Mouse (Mus musculus): ENCODE measurements around the gene Rbfox1. TPM values are rescaled to one million over a fixed set of nuclear protein-coding genes. Genes with fewer than 3 reads are reported as not detected.

Gene Rbfox1
- polyA plus RNA-seq, 1 experiment from 2014 or later, result 3.9 TPM

- 57% methylated on average over 3 of the region's 3 CpGs for WGBS
- Histone ChIP-seq H3K9ac (ENCODE audit: low read depth, low read length) (no peak overlapping the region), H3K4me2 (ENCODE audit: low read depth, low read length) (no peak overlapping the region), H3K9me3 (ENCODE audit: control insufficient read depth, low read length) (no peaks in the 10 kb centered on the region), H3K4me3 (ENCODE audit: low read length) (no peak overlapping the region), H3K36me3 (ENCODE audit: control insufficient read depth, insufficient read depth, low read length) (no peaks in the 10 kb centered on the region), H3K27ac (ENCODE audit: low read length) (no peak overlapping the region), H3K4me1 (ENCODE audit: control insufficient read depth, insufficient read depth, low read length) (no peaks in the 10 kb centered on the region), H3K27me3 (replicated peaks; ENCODE audit: control insufficient read depth, insufficient read depth, low read length) (no peaks in the 10 kb centered on the region)
- no peak for ATAC-seq
Observed at GRCm38 (mm10) chr16:6421623-6422145, 536.5 kb downstream of the Rbfox1 start.

- Histone ChIP-seq H3K27ac (ENCODE audit: low read length) (no peak overlapping the region), H3K9ac (ENCODE audit: low read depth, low read length) (no peak overlapping the region), H3K9me3 (ENCODE audit: control insufficient read depth, low read length) (no peaks in the 10 kb centered on the region), H3K4me2 (ENCODE audit: low read depth, low read length) (no peak overlapping the region), H3K27me3 (replicated peaks; ENCODE audit: control insufficient read depth, insufficient read depth, low read length) (no peaks in the 10 kb centered on the region), H3K36me3 (ENCODE audit: control insufficient read depth, insufficient read depth, low read length) (no peaks in the 10 kb centered on the region), H3K4me3 (ENCODE audit: low read length) (no peak overlapping the region), H3K4me1 (ENCODE audit: control insufficient read depth, insufficient read depth, low read length) (no peaks in the 10 kb centered on the region)
- 85% methylated on average over 4 of the region's 4 CpGs for WGBS
- ATAC-seq, result no peak
Observed at GRCm38 (mm10) chr16:6423878-6424409, 538.8 kb downstream of the Rbfox1 start.

GRCm38 (mm10) chr16:6424738-6425137, 539.6 kb downstream of the Rbfox1 start:
- H3K4me3 ChIP-seq (ENCODE audit: low read length), result no peak overlapping the region
- WGBS, result 71% methylated on average over 2 of the region's 2 CpGs
- no peak overlapping the region for H3K27ac ChIP-seq (ENCODE audit: low read length)
- no peak for ATAC-seq
- no peaks in the 10 kb centered on the region for H3K27me3 ChIP-seq (replicated peaks; ENCODE audit: control insufficient read depth, insufficient read depth, low read length)
- no peaks in the 10 kb centered on the region for H3K9me3 ChIP-seq (ENCODE audit: control insufficient read depth, low read length)
- H3K4me2 ChIP-seq (ENCODE audit: low read depth, low read length), result no peak overlapping the region
- no peaks in the 10 kb centered on the region for H3K4me1 ChIP-seq (ENCODE audit: control insufficient read depth, insufficient read depth, low read length)
- H3K36me3 ChIP-seq (ENCODE audit: control insufficient read depth, insufficient read depth, low read length), result no peaks in the 10 kb centered on the region
- no peak overlapping the region for H3K9ac ChIP-seq (ENCODE audit: low read depth, low read length)

GRCm38 (mm10) chr16:6427292-6428281, 542.4 kb downstream of the Rbfox1 start:
- Histone ChIP-seq H3K4me1 (ENCODE audit: control insufficient read depth, insufficient read depth, low read length) (no peaks in the 10 kb centered on the region), H3K9ac (ENCODE audit: low read depth, low read length) (no peak overlapping the region), H3K4me3 (ENCODE audit: low read length) (no peak overlapping the region), H3K36me3 (ENCODE audit: control insufficient read depth, insufficient read depth, low read length) (no peaks in the 10 kb centered on the region), H3K9me3 (ENCODE audit: control insufficient read depth, low read length) (no peaks in the 10 kb centered on the region), H3K4me2 (ENCODE audit: low read depth, low read length) (no peak overlapping the region), H3K27me3 (replicated peaks; ENCODE audit: control insufficient read depth, insufficient read depth, low read length) (no peaks in the 10 kb centered on the region), H3K27ac (ENCODE audit: low read length) (no peak overlapping the region)
- ATAC-seq, result no peak
- 73% methylated on average over 12 of the region's 12 CpGs for WGBS

- ATAC-seq, result no peak
- no peak overlapping the region for H3K9ac ChIP-seq (ENCODE audit: low read depth, low read length)
- no peaks in the 10 kb centered on the region for H3K4me1 ChIP-seq (ENCODE audit: control insufficient read depth, insufficient read depth, low read length)
- no peaks in the 10 kb centered on the region for H3K36me3 ChIP-seq (ENCODE audit: control insufficient read depth, insufficient read depth, low read length)
- no peaks in the 10 kb centered on the region for H3K27me3 ChIP-seq (replicated peaks; ENCODE audit: control insufficient read depth, insufficient read depth, low read length)
- H3K4me3 ChIP-seq (ENCODE audit: low read length), result no peak overlapping the region
- no peak overlapping the region for H3K4me2 ChIP-seq (ENCODE audit: low read depth, low read length)
- WGBS, result 83% methylated on average over 2 of the region's 2 CpGs
- no peak overlapping the region for H3K27ac ChIP-seq (ENCODE audit: low read length)
- H3K9me3 ChIP-seq (ENCODE audit: control insufficient read depth, low read length), result no peaks in the 10 kb centered on the region
Observed at GRCm38 (mm10) chr16:6430981-6431380, 545.8 kb downstream of the Rbfox1 start.

- WGBS, result 63% methylated on average over 2 of the region's 2 CpGs
- no peaks in the 10 kb centered on the region for H3K27me3 ChIP-seq (replicated peaks; ENCODE audit: control insufficient read depth, insufficient read depth, low read length)
- no peak for ATAC-seq
- no peaks in the 10 kb centered on the region for H3K4me1 ChIP-seq (ENCODE audit: control insufficient read depth, insufficient read depth, low read length)
- H3K27ac ChIP-seq (ENCODE audit: low read length), result no peak overlapping the region
- H3K9ac ChIP-seq (ENCODE audit: low read depth, low read length), result no peak overlapping the region
- no peaks in the 10 kb centered on the region for H3K9me3 ChIP-seq (ENCODE audit: control insufficient read depth, low read length)
- no peaks in the 10 kb centered on the region for H3K36me3 ChIP-seq (ENCODE audit: control insufficient read depth, insufficient read depth, low read length)
- no peak overlapping the region for H3K4me3 ChIP-seq (ENCODE audit: low read length)
- H3K4me2 ChIP-seq (ENCODE audit: low read depth, low read length), result no peak overlapping the region
Observed at GRCm38 (mm10) chr16:6436445-6436844, 551.3 kb downstream of the Rbfox1 start.

GRCm38 (mm10) chr16:6448250-6448649, 563.1 kb downstream of the Rbfox1 start:
- Histone ChIP-seq H3K36me3 (ENCODE audit: control insufficient read depth, insufficient read depth, low read length) (no peaks in the 10 kb centered on the region), H3K9ac (ENCODE audit: low read depth, low read length) (no peak overlapping the region), H3K27me3 (replicated peaks; ENCODE audit: control insufficient read depth, insufficient read depth, low read length) (no peaks in the 10 kb centered on the region), H3K27ac (ENCODE audit: low read length) (no peak overlapping the region), H3K4me3 (ENCODE audit: low read length) (no peak overlapping the region), H3K9me3 (ENCODE audit: control insufficient read depth, low read length) (no peaks in the 10 kb centered on the region), H3K4me1 (ENCODE audit: control insufficient read depth, insufficient read depth, low read length) (no peaks in the 10 kb centered on the region), H3K4me2 (ENCODE audit: low read depth, low read length) (no peak overlapping the region)
- 28% methylated on average over 5 of the region's 5 CpGs for WGBS
- ATAC-seq, result no peak

- Histone ChIP-seq H3K4me3 (ENCODE audit: low read length) (no peak overlapping the region), H3K27me3 (replicated peaks; ENCODE audit: control insufficient read depth, insufficient read depth, low read length) (no peaks in the 10 kb centered on the region), H3K36me3 (ENCODE audit: control insufficient read depth, insufficient read depth, low read length) (no peaks in the 10 kb centered on the region), H3K9me3 (ENCODE audit: control insufficient read depth, low read length) (no peaks in the 10 kb centered on the region), H3K27ac (ENCODE audit: low read length) (no peak overlapping the region), H3K9ac (ENCODE audit: low read depth, low read length) (no peak overlapping the region), H3K4me1 (ENCODE audit: control insufficient read depth, insufficient read depth, low read length) (no peaks in the 10 kb centered on the region), H3K4me2 (ENCODE audit: low read depth, low read length) (no peak overlapping the region)
- 71% methylated on average over 3 of the region's 3 CpGs for WGBS
- no peak for ATAC-seq
Observed at GRCm38 (mm10) chr16:6455349-6455748, 570.2 kb downstream of the Rbfox1 start.

- no peaks in the 10 kb centered on the region for H3K27me3 ChIP-seq (replicated peaks; ENCODE audit: control insufficient read depth, insufficient read depth, low read length)
- no peaks in the 10 kb centered on the region for H3K9me3 ChIP-seq (ENCODE audit: control insufficient read depth, low read length)
- ATAC-seq, result no peak
- H3K36me3 ChIP-seq (ENCODE audit: control insufficient read depth, insufficient read depth, low read length), result no peaks in the 10 kb centered on the region
- 63% methylated on average over 1 of the region's 1 CpGs for WGBS
- no peak overlapping the region for H3K4me3 ChIP-seq (ENCODE audit: low read length)
- H3K4me2 ChIP-seq (ENCODE audit: low read depth, low read length), result no peak overlapping the region
- no peaks in the 10 kb centered on the region for H3K4me1 ChIP-seq (ENCODE audit: control insufficient read depth, insufficient read depth, low read length)
- no peak overlapping the region for H3K27ac ChIP-seq (ENCODE audit: low read length)
- no peak overlapping the region for H3K9ac ChIP-seq (ENCODE audit: low read depth, low read length)
Observed at GRCm38 (mm10) chr16:6479094-6479590, 594.0 kb downstream of the Rbfox1 start.
